Mouse (Mus musculus): ENCODE results near the gene Nrcam.
A peak's percentile ranks its signal among the peaks of the same experiment; 100 is the strongest.

Gene Nrcam

GRCm38 (mm10) chr12:44453791-44454190, 125.1 kb downstream of the Nrcam start:
- no peaks in the 10 kb centered on the region for H3K4me1 ChIP-seq (replicated peaks; ENCODE audit: low read depth, low read length)

GRCm38 (mm10) chr12:44457961-44458360, 129.3 kb downstream of the Nrcam start:
- no peaks in the 10 kb centered on the region for H3K27me3 ChIP-seq (ENCODE audit: insufficient read depth, low read length)
- no peak for TF ChIP-seq POU5F1 (IDR thresholded peaks at IDR 0.05; ENCODE audit: borderline replicate concordance, low read length)
- TF ChIP-seq NANOG (IDR thresholded peaks at IDR 0.05; ENCODE audit: borderline replicate concordance, low read length) = no peak
- no peak for TF ChIP-seq CTCF (conservative IDR thresholded peaks at IDR 0.05; ENCODE audit: low read length)
- no peaks in the 10 kb centered on the region for H3K4me1 ChIP-seq (replicated peaks; ENCODE audit: low read depth, low read length)
- no peak overlapping the region for H3K4me3 ChIP-seq (replicated peaks; ENCODE audit: low read length)
- H3K36me3 ChIP-seq (ENCODE audit: insufficient read depth, low read length) = no peaks in the 10 kb centered on the region
- H3K9me3 ChIP-seq (ENCODE audit: low read length) = no peaks in the 10 kb centered on the region

More at GRCm38 (mm10) chr12:44453791-44454190, 125.1 kb downstream of the Nrcam start:
- Histone ChIP-seq H3K27me3 (ENCODE audit: insufficient read depth, low read length) (no peaks in the 10 kb centered on the region), H3K4me3 (replicated peaks; ENCODE audit: low read length) (no peak overlapping the region), H3K36me3 (ENCODE audit: insufficient read depth, low read length) (no peaks in the 10 kb centered on the region), H3K9me3 (ENCODE audit: low read length) (peaks cover 4% of the 10 kb centered on the region)
- TF ChIP-seq CTCF (conservative IDR thresholded peaks at IDR 0.05; ENCODE audit: low read length) (no peak), NANOG (IDR thresholded peaks at IDR 0.05; ENCODE audit: borderline replicate concordance, low read length) (no peak), POU5F1 (IDR thresholded peaks at IDR 0.05; ENCODE audit: borderline replicate concordance, low read length) (no peak)

- Histone ChIP-seq H3K4me3 (replicated peaks; ENCODE audit: low read length) (no peak overlapping the region), H3K27me3 (ENCODE audit: insufficient read depth, low read length) (no peaks in the 10 kb centered on the region), H3K36me3 (ENCODE audit: insufficient read depth, low read length) (no peaks in the 10 kb centered on the region), H3K4me1 (replicated peaks; ENCODE audit: low read depth, low read length) (no peaks in the 10 kb centered on the region), H3K9me3 (ENCODE audit: low read length) (no peaks in the 10 kb centered on the region)
- TF ChIP-seq POU5F1 (IDR thresholded peaks at IDR 0.05; ENCODE audit: borderline replicate concordance, low read length) = no peak
- no peak for TF ChIP-seq NANOG (IDR thresholded peaks at IDR 0.05; ENCODE audit: borderline replicate concordance, low read length)
- TF ChIP-seq CTCF (conservative IDR thresholded peaks at IDR 0.05; ENCODE audit: low read length) = no peak
Measured at GRCm38 (mm10) chr12:44462436-44462835, 133.8 kb downstream of the Nrcam start.

GRCm38 (mm10) chr12:44462976-44463375, 134.3 kb downstream of the Nrcam start:
- TF ChIP-seq POU5F1 (IDR thresholded peaks at IDR 0.05; ENCODE audit: borderline replicate concordance, low read length) = no peak
- no peak for TF ChIP-seq NANOG (IDR thresholded peaks at IDR 0.05; ENCODE audit: borderline replicate concordance, low read length)
- no peak for TF ChIP-seq CTCF (conservative IDR thresholded peaks at IDR 0.05; ENCODE audit: low read length)
- no peak overlapping the region for H3K4me3 ChIP-seq (replicated peaks; ENCODE audit: low read length)
- H3K27me3 ChIP-seq (ENCODE audit: insufficient read depth, low read length) = no peaks in the 10 kb centered on the region
- H3K9me3 ChIP-seq (ENCODE audit: low read length) = no peaks in the 10 kb centered on the region
- H3K4me1 ChIP-seq (replicated peaks; ENCODE audit: low read depth, low read length) = no peaks in the 10 kb centered on the region
- H3K36me3 ChIP-seq (ENCODE audit: insufficient read depth, low read length) = no peaks in the 10 kb centered on the region

GRCm38 (mm10) chr12:44471073-44471472, 142.4 kb downstream of the Nrcam start:
- Histone ChIP-seq H3K9me3 (ENCODE audit: low read length) (no peaks in the 10 kb centered on the region), H3K27me3 (ENCODE audit: insufficient read depth, low read length) (no peaks in the 10 kb centered on the region), H3K36me3 (ENCODE audit: insufficient read depth, low read length) (no peaks in the 10 kb centered on the region), H3K4me3 (replicated peaks; ENCODE audit: low read length) (no peak overlapping the region), H3K4me1 (replicated peaks; ENCODE audit: low read depth, low read length) (no peaks in the 10 kb centered on the region)
- TF ChIP-seq POU5F1 (IDR thresholded peaks at IDR 0.05; ENCODE audit: borderline replicate concordance, low read length) (no peak), CTCF (conservative IDR thresholded peaks at IDR 0.05; ENCODE audit: low read length) (no peak), NANOG (IDR thresholded peaks at IDR 0.05; ENCODE audit: borderline replicate concordance, low read length) (no peak)

GRCm38 (mm10) chr12:44475355-44475754, 146.7 kb downstream of the Nrcam start:
- Histone ChIP-seq H3K9me3 (ENCODE audit: low read length) (0 out of 2 replicates have a peak, but pooled peaks cover 3% of the 10 kb centered on the region), H3K36me3 (ENCODE audit: insufficient read depth, low read length) (no peaks in the 10 kb centered on the region), H3K4me1 (replicated peaks; ENCODE audit: low read depth, low read length) (no peaks in the 10 kb centered on the region), H3K4me3 (replicated peaks; ENCODE audit: low read length) (no peak overlapping the region), H3K27me3 (ENCODE audit: insufficient read depth, low read length) (no peaks in the 10 kb centered on the region)
- TF ChIP-seq POU5F1 (IDR thresholded peaks at IDR 0.05; ENCODE audit: borderline replicate concordance, low read length) (no peak), CTCF (conservative IDR thresholded peaks at IDR 0.05; ENCODE audit: low read length) (peak; percentile 48), NANOG (IDR thresholded peaks at IDR 0.05; ENCODE audit: borderline replicate concordance, low read length) (no peak)

- no peak for TF ChIP-seq CTCF (conservative IDR thresholded peaks at IDR 0.05; ENCODE audit: low read length)
- TF ChIP-seq POU5F1 (IDR thresholded peaks at IDR 0.05; ENCODE audit: borderline replicate concordance, low read length) = no peak
- no peak for TF ChIP-seq NANOG (IDR thresholded peaks at IDR 0.05; ENCODE audit: borderline replicate concordance, low read length)
- Histone ChIP-seq H3K36me3 (ENCODE audit: insufficient read depth, low read length) (no peaks in the 10 kb centered on the region), H3K4me3 (replicated peaks; ENCODE audit: low read length) (no peak overlapping the region), H3K4me1 (replicated peaks; ENCODE audit: low read depth, low read length) (0 out of 2 replicates have a peak, but pooled peaks cover 3% of the 10 kb centered on the region), H3K27me3 (ENCODE audit: insufficient read depth, low read length) (no peaks in the 10 kb centered on the region), H3K9me3 (ENCODE audit: low read length) (0 out of 2 replicates have a peak, but pooled peaks cover 7% of the 10 kb centered on the region)
Measured at GRCm38 (mm10) chr12:44479260-44480030, 150.8 kb downstream of the Nrcam start.

- H3K9me3 ChIP-seq (ENCODE audit: low read length) = 0 out of 2 replicates have a peak, but pooled peaks cover 7% of the 10 kb centered on the region
- H3K36me3 ChIP-seq (ENCODE audit: insufficient read depth, low read length) = no peaks in the 10 kb centered on the region
- no peaks in the 10 kb centered on the region for H3K27me3 ChIP-seq (ENCODE audit: insufficient read depth, low read length)
- no peak overlapping the region for H3K4me3 ChIP-seq (replicated peaks; ENCODE audit: low read length)
- 0 out of 2 replicates have a peak, but pooled peaks cover 3% of the 10 kb centered on the region for H3K4me1 ChIP-seq (replicated peaks; ENCODE audit: low read depth, low read length)
- TF ChIP-seq NANOG (IDR thresholded peaks at IDR 0.05; ENCODE audit: borderline replicate concordance, low read length) (no peak), CTCF (conservative IDR thresholded peaks at IDR 0.05; ENCODE audit: low read length) (no peak), POU5F1 (IDR thresholded peaks at IDR 0.05; ENCODE audit: borderline replicate concordance, low read length) (no peak)
Measured at GRCm38 (mm10) chr12:44480031-44480419, 151.3 kb downstream of the Nrcam start.
